Mouse (Mus musculus) G1E (cell line): ENCODE data around the gene Il17rd.

ENCODE experiments used
- CTCF ChIP-seq: IDR thresholded peaks from 2 replicates; pipeline ENCODE4 v1.5.1; 2012; ENCODE audit warnings: low read depth, low read length, inconsistent platforms, mixed read lengths
- GATA1 ChIP-seq: IDR thresholded peaks from 2 replicates; pipeline ENCODE4 v1.6.1; 2012; ENCODE audit warnings: borderline replicate concordance, low read length, inconsistent platforms, mixed read lengths
- GATA2 ChIP-seq: IDR thresholded peaks from 2 replicates; pipeline ENCODE4 v1.6.1; 2012; ENCODE audit warnings: low read depth, low read length, inconsistent platforms, borderline replicate concordance
- POLR2AphosphoS5 ChIP-seq: IDR thresholded peaks from 2 replicates; pipeline ENCODE4 v1.6.1; 2012; ENCODE audit warnings: low read depth, low read length, inconsistent platforms; ENCODE audit not compliant: insufficient replicate concordance

DNA sequence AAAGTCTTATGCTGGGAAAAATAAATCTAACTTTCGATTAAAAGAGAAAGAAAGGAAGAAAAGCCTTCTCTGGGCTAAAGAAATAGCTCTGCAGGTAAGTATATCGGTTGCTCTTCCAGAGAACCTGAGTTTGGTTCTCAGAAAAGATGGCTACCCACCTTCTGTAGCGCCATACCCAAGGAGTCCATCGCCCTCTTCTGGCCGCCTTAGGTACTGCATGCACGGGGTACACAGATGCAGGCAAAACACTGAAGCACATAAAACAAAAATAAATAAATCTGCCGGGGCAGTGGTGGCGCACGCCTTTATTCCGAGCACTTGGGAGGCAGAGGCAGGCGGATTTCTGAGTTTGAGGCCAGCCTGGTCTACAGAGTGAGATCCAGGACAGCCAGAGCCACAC, 15.9 kb upstream of the Il17rd start:
- TF ChIP-seq CTCF (peak; percentile 66), GATA1 (no peak), GATA2 (no peak), POLR2AphosphoS5 (no peak)
